Mouse (Mus musculus) embryonic facial prominence, embryonic 13.5 days (tissue): Measurements from ENCODE around the gene Rftn1. TPM values are rescaled to one million over a fixed set of nuclear protein-coding genes. Genes with fewer than 3 reads are reported as not detected.

Experiments
- ATAC-seq: fragments of 200-750 bp; cut with Nextera tagmentation; 2 replicates; pipeline ENCODE4 v1.8.0; 2017; ENCODE audit warnings: low read depth; ENCODE audit not compliant: insufficient number of reproducible peaks, insufficient read depth, low FRiP score, low TSS enrichment
- H3K27ac ChIP-seq: fragments of 300-500 bp; sonication (generic); 2 replicates; pipeline ENCODE4 v1.5.1; 2015; ENCODE audit warnings: moderate library complexity, mild to moderate bottlenecking, inconsistent platforms
- H3K27me3 ChIP-seq: fragments of 300-500 bp; sonication (generic); 2 replicates; pipeline ENCODE4 v1.6.1; 2015; ENCODE audit warnings: mild to moderate bottlenecking, inconsistent platforms
- H3K36me3 ChIP-seq: fragments of 300-500 bp; sonication (generic); 2 replicates; pipeline ENCODE4 v1.6.1; 2015; ENCODE audit warnings: mild to moderate bottlenecking, inconsistent platforms
- H3K4me1 ChIP-seq: fragments of 300-500 bp; sonication (generic); 2 replicates; pipeline ENCODE4 v1.6.1; 2015; ENCODE audit warnings: inconsistent platforms
- H3K4me2 ChIP-seq: fragments of 300-500 bp; sonication (generic); 2 replicates; pipeline ENCODE4 v1.6.1; 2015; ENCODE audit warnings: moderate library complexity, mild to moderate bottlenecking, inconsistent platforms
- H3K4me3 ChIP-seq: fragments of 300-500 bp; sonication (generic); 2 replicates; pipeline ENCODE4 v1.5.1; 2015; ENCODE audit warnings: mild to moderate bottlenecking, inconsistent platforms
- H3K9ac ChIP-seq: fragments of 300-500 bp; sonication (generic); 2 replicates; pipeline ENCODE4 v1.6.1; 2015; ENCODE audit warnings: mild to moderate bottlenecking, inconsistent platforms
- H3K9me3 ChIP-seq: fragments of 300-500 bp; sonication (generic); 2 replicates; pipeline ENCODE4 v1.6.1; 2016; ENCODE audit warnings: inconsistent platforms
- WGBS: fragments of 180-500 bp; shearing (Covaris S2); methylation state at CpG from one replicate; pipeline ENCODE4 v1.1.7; 2015; ENCODE audit warnings: mixed read lengths; 5-methylcytosine and 5-hydroxymethylcytosine counted together
- polyA plus RNA-seq: library from polyadenylated mRNA; unstranded; fragments of >200 nt; fragmentation: Nextera tagmentation; extraction: Ambion mirVana; gene quantifications from 2 replicates; pipeline ENCODE4 v1.2.1, GENCODE M21; 2015

The Rftn1 gene
- polyA plus RNA-seq, 1 experiment from 2014 or later: 15.8 TPM

GRCm38 (mm10) chr17:49968467-49969207 lies 221.8 kb downstream of the Rftn1 start:
- no peak overlapping the region for H3K27ac ChIP-seq
- no peaks in the 10 kb centered on the region for H3K4me1 ChIP-seq
- no peak overlapping the region for H3K9ac ChIP-seq
- H3K27me3 ChIP-seq: no peaks in the 10 kb centered on the region; the same call in 1 of the 2 replicates
- no peak for ATAC-seq
- WGBS: 66% methylated on average over 9 of the region's 9 CpGs
- H3K4me3 ChIP-seq: no peak overlapping the region
- H3K9me3 ChIP-seq: no peaks in the 10 kb centered on the region
- H3K4me2 ChIP-seq: no peak overlapping the region
- H3K36me3 ChIP-seq: no peaks in the 10 kb centered on the region

DNA sequence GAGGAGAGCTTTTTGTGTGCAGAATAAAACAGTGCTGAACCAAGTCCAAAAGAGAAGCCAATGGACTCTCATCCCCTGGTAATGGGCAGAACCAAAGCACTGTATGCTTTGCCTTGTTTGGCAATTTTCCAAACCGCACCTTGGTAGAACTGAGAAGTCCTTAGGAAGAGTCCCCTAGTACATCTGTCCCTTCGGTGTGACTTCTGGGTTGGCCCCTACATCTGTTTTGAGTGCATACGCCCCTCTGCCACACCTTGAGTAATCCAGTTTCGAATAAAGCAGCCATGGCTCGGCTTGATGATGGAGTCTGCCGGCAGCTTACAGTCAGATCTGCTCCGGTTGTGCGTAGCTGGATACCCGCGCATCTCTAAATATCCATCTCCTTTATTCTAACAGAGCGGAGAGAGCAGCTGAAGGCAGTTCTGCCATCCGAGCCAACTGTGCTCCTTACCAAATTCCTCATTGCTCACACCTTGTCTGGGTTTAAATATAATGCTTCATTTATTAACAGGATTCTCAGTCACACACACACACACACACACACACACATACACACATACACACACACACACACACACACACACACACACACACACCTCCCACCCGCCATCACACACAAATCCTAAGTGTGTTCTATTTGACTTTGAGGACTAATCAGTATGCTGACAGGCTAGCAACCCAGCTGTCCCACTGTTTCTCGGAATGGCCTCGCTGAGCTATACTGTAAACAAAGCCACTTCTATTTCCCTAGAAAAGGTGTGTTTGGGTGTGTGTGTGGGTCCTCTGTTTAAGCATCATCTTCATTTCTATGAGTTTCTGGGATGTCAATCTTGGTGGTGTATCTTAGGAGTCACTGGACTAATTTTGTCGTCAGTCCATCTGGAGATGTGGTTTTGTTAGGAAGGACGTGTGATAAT lies 224.4 kb downstream of the Rftn1 start:
- no peak overlapping the region for H3K9ac ChIP-seq
- no peaks in the 10 kb centered on the region for H3K9me3 ChIP-seq
- H3K36me3 ChIP-seq: no peaks in the 10 kb centered on the region
- no peak for ATAC-seq
- no peaks in the 10 kb centered on the region; the same call in 1 of the 2 replicates for H3K27me3 ChIP-seq
- WGBS: 85% methylated on average over 17 of the region's 17 CpGs
- H3K27ac ChIP-seq: no peak overlapping the region
- H3K4me1 ChIP-seq: no peaks in the 10 kb centered on the region
- H3K4me2 ChIP-seq: no peak overlapping the region
- no peak overlapping the region for H3K4me3 ChIP-seq

DNA sequence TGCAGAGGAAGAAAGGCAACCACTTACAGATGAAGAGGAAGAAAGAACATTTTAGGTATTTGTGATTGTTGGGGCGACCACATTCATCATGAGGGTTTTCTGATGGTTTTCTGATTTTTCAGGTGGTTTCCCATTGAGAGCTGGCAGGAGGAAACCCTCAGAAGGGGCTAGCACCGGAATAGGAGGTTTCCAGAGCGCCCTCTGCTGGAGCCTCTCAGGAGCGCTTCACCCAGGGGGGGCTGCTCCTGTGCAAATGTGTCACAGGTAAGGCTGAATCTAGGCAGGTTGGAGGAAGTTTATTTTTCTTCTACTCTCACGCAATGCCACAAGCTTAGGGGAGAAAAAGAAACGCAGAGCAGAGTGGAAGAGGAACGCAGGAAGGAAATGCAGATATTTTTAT lies 225.4 kb downstream of the Rftn1 start:
- H3K27ac ChIP-seq: no peak overlapping the region
- no peaks in the 10 kb centered on the region; the same call in 1 of the 2 replicates for H3K27me3 ChIP-seq
- H3K36me3 ChIP-seq: no peaks in the 10 kb centered on the region
- 72% methylated on average over 7 of the region's 7 CpGs for WGBS
- no peak overlapping the region for H3K9ac ChIP-seq
- H3K4me1 ChIP-seq: no peaks in the 10 kb centered on the region
- H3K4me2 ChIP-seq: no peak overlapping the region
- no peak overlapping the region for H3K4me3 ChIP-seq
- no peaks in the 10 kb centered on the region for H3K9me3 ChIP-seq
- ATAC-seq: no peak

DNA sequence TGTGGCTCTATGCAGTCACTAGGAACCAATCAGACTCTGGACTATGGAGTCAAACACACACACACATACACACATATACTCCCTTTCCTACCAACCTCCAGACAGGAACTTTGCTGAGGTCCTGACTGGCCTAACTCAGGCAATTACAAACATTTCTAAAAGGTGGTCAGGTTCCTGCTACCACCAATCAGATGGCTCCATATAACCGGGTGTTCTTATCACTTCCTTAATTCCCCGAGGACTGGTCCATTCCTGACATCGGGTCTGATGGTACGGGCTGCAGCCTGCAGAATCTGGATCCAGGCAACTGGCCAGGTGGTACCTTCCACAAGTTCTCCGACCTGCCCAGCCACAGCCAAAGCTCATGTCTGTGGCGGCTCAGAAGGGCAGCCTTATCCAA lies 226.0 kb downstream of the Rftn1 start:
- no peak for ATAC-seq
- 91% methylated on average over 6 of the region's 6 CpGs for WGBS
- no peak overlapping the region for H3K4me2 ChIP-seq

DNA sequence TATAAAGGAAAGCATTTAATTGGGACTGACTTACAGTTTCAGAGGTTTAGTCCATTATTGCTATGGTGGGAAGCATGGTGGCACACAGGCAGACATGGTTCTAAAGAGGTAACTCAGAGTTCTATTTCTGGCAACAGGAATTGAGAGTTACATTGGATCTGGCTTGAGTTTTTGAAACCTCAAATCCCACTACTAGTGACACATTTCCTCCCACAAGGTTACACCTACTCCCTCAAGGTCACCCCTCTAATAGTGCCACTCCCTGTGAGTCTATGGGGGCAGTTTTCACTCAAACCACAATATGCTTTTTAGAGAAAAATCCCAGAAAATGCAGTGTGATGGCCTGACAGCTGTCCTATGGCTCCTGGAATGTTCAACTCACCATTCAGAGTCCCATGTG lies 231.5 kb downstream of the Rftn1 start:
- no peaks in the 10 kb centered on the region for H3K36me3 ChIP-seq
- no peak overlapping the region for H3K4me2 ChIP-seq
- H3K4me3 ChIP-seq: no peak overlapping the region
- H3K27ac ChIP-seq: no peak overlapping the region
- H3K27me3 ChIP-seq: no peaks in the 10 kb centered on the region
- no peaks in the 10 kb centered on the region for H3K9me3 ChIP-seq
- no peak overlapping the region for H3K9ac ChIP-seq
- no peaks in the 10 kb centered on the region for H3K4me1 ChIP-seq
- ATAC-seq: no peak

More for the DNA sequence above, 226.0 kb downstream of the Rftn1 start:
- Histone ChIP-seq H3K27me3 (no peaks in the 10 kb centered on the region; the same call in 1 of the 2 replicates), H3K4me3 (no peak overlapping the region), H3K9me3 (no peaks in the 10 kb centered on the region), H3K27ac (no peak overlapping the region), H3K4me1 (no peaks in the 10 kb centered on the region), H3K9ac (no peak overlapping the region), H3K36me3 (no peaks in the 10 kb centered on the region)

DNA sequence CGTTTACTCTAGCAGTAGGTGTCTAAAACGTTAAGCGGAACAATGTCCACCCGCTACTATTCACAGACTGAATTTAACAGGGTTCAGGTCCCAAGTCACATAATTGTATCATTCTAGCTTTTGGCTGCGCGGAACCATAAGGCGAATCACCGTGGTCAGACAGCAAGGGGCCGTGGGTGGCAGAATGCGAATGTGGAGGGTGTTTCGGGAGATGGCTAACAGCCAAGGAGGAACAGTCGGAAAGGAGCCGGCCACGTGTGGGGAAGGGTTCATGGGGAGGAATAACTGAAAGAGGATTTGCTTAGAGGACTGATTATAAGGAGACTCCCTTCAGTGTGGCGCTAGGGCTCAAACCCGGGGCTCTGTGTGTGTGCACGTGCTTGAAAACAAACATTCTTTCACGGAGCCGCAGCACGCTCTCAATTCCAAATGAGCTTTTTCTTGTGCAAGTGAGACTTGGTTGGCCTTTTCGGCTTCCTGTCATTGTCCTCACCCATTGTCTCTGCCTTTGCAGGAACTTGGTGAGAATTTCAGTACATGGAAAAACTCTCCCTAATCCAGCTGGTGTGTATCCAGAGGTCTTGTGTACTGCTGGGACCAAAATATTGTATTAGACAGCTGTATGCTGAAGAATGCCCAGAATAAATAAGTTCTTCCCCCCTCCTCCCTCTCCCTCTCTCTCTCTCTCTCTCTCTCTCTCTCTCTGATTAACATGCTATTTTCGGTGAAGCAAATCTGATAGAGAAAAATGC lies 238.4 kb downstream of the Rftn1 start:
- Histone ChIP-seq H3K4me1 (peaks cover 7% of the 10 kb centered on the region; the same call in 1 of the 2 replicates), H3K4me2 (peak overlapping the region; percentile 52), H3K9ac (peak overlapping the region; percentile 51; the same call in 1 of the 2 replicates)

GRCm38 (mm10) chr17:49951491-49951855 lies 239.0 kb downstream of the Rftn1 start:
- WGBS: 7% methylated on average over 7 of the region's 7 CpGs
- Histone ChIP-seq H3K9me3 (no peaks in the 10 kb centered on the region), H3K4me2 (peak overlapping the region; percentile 52), H3K27ac (no peak overlapping the region), H3K4me3 (peak overlapping the region; percentile 24), H3K9ac (no peak overlapping the region), H3K27me3 (no peaks in the 10 kb centered on the region), H3K4me1 (peaks cover 7% of the 10 kb centered on the region; the same call in 1 of the 2 replicates), H3K36me3 (no peaks in the 10 kb centered on the region)
- no peak for ATAC-seq

More for the DNA sequence above, 238.4 kb downstream of the Rftn1 start:
- ATAC-seq: no peak
- Histone ChIP-seq H3K4me3 (peak overlapping the region; percentile 24), H3K36me3 (no peaks in the 10 kb centered on the region), H3K27me3 (no peaks in the 10 kb centered on the region), H3K9me3 (no peaks in the 10 kb centered on the region), H3K27ac (0 out of 2 replicates have a peak overlapping the region, but pooled peaks have one; percentile 33)
- WGBS: 49% methylated on average over 22 of the region's 22 CpGs

DNA sequence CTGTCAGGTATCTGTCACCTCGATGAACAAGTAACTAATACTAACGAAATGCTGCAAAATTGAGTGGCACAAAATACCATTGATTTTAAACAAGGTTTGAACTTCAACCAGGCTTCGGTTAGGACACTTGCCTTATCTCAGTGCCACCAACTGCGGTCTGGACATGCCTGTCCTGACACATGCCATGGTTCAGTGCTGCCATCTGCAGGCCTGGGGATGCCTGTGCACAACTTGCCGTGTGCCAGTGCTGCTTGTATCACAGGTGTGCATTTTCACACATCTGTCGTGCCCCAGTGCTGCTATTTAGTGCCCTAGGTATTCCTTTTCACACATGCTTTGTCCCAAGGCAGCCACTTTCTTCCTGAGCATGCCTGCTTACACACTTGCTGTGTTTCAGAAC lies 247.8 kb downstream of the Rftn1 start:
- Histone ChIP-seq H3K27ac (no peak overlapping the region), H3K4me2 (no peak overlapping the region), H3K4me3 (no peak overlapping the region), H3K36me3 (no peaks in the 10 kb centered on the region), H3K4me1 (no peaks in the 10 kb centered on the region), H3K9ac (no peak overlapping the region), H3K27me3 (no peaks in the 10 kb centered on the region), H3K9me3 (no peaks in the 10 kb centered on the region)
- ATAC-seq: no peak
- 67% methylated on average over 6 of the region's 6 CpGs for WGBS

Other genes with a start within 250 kb of the Rftn1 start
- 0.44 and 0.58 TPM in 2 replicates for gene Dazl, start 103.0 kb upstream of the Rftn1 start, polyA plus RNA-seq